Mouse (Mus musculus) thymus, postnatal 10 days (tissue): ENCODE data around the gene Alkbh4.
"Not testable (repeated sequence)": the region's sequence is repeated elsewhere in the genome, so short reads cannot be mapped to it uniquely, and the experiment has no call there.

Experiments used
- DNase-seq, 2 experiments: peaks; one replicate each; pipeline ENCODE4 v3.0.0; 2021; ENCODE audit warnings: low spot score in 2 of 2

The Alkbh4 gene

DNA sequence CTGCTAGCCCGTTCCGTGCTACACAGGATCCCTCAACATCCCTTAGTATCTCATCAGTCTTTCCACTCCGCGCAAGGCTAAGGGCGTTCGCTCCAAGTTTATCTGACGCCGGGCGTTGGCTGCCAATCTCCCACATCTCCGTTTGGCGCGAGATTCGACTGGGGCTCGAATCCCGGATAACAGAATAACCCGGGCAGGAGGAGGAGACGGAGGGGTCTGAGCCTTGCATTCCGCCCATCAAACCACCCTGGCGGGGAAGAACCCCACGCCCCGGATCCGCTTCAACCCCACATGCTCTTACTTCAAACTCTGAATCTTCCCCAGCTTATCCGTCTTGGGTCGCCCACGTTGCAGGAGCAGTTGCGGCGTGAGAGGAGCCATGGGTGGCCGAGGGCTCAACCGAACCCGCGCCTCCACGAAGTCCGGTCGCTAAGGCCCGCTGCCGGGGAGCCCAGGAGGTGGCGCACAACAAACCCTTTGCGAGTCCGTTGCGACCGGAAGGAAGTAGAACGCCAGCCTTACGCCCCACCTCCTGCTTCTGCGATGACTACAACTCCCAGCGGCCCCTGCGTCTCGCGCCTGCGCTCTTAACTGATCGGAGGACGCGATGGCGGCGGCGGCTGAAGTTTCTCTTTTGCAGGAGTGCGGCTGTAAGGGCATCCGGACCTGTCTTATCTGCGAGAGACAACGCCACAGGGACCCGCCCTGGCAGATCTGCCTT is at the start of gene Alkbh4, which contains the start of gene Lrwd1:
Gene Alkbh4 (plus strand): TSS at position 576 of the 721 bp plus-strand sequence.
Gene Lrwd1 (minus strand): TSS at position 504 of the 721 bp plus-strand sequence.
- DNase-seq = peak; percentile 96

DNA sequence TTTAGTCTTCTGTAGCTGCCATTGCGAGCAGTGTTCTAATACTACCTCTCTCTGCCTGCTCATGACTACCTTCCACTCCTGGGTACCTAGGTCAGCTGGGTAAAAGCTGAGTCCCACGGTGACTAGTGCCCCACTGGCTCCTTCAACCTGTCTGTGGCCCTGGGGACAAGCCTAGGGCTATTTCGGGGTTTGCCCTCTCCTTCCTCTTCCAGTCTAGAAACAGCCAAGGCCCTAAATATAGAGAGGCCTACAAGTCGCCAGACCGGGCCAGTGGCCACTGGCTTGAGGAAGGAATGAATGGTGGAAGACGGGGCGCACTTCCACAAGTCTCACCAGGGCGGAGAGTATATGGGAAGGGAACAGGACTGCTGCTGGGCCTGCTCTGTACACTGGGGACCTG is 49.7 kb upstream of the Alkbh4 start:
- no peak for DNase-seq

DNA sequence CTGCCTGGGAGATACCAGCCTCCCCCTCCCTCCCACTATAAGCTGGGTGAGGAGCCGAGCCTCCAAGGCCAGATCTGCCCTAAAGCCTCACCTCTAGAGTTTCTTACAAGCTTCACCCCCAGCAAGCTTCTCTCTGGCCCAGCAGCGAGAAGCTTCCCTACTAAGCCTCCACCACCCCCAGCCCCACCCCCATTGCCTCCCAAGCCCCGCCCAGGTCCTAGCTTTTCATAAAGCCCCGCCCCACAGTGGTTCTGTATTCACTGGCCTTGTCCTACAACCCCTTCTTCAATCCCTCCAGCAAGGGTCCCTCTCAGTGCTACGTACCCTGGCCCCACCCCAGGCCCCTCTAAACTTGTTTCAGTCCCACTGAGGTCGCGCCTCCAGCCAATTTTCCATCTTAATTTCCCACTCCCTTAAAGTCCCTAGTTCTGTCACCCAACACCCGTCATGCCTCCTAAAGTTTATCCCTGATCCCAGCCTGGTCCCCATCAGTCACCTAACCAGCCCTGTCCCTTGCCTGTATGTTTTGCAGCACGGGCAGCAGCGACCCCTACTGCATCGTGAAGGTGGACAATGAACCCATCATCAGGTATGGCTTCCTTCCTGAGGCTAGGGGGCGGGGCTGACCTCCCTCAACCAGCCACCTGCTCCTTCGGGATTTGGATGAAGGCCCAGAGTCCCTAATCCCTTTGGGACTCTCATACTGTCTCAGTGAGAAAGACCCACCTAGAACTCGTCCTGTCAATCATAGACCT is 46.9 kb upstream of the Alkbh4 start:
- no peak for DNase-seq

DNA sequence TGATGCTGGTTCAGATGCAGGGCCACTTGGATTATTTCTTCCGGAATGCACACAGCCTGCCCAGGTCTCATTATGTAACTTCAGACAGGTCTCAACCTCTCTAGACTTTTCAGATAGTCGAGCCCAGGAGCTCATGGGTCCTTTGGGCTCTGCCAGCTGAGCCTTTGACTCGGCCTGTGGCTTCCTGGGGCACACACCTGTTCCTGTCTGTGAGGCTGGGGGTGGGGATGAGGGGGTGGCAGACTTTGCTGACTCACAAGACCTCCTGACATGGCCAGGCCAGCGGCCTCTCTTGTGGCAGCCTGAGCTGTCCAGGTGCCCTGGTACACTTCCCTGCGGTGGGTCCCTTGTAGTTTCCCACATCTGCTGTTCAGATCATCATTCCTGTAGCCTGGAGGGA is 44.0 kb upstream of the Alkbh4 start:
- DNase-seq = peak; percentile 59 to 63

DNA sequence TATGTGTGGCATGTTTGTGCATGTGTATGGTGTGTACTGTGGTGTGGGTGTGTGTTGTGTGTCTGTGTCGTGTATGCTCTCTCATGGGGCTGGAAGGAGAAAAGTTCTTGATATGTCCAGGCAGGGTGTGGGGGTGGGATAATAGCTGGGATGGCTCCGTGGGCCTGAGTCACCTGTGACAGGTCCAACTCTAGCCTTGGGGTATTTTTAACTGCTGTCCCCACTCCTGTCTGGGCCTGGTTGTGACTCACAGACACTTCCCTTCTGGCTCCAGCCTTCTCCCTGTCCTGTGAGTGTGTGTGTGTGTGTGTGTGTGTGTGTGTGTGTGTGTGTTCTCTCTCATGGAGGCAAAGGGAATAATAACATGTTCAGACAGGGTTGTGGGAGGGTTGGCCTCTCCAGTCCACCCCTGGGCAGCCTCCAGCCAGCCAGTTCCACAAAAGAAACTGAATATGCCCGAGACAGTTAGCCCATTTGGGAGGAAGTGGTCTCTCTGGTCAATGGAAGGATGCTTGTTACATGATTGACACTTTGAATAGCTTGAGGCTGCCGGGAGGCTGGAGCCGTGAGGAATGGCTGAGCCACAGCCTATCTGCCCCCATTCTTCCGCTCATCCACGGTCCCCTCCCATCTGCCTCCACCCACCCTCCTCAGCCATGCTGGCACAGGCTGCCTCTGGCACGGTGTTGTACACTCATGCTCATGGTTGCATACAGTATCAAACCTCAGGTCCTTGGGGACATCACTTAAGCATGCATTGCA is 41.5 kb upstream of the Alkbh4 start:
- DNase-seq = no peak

DNA sequence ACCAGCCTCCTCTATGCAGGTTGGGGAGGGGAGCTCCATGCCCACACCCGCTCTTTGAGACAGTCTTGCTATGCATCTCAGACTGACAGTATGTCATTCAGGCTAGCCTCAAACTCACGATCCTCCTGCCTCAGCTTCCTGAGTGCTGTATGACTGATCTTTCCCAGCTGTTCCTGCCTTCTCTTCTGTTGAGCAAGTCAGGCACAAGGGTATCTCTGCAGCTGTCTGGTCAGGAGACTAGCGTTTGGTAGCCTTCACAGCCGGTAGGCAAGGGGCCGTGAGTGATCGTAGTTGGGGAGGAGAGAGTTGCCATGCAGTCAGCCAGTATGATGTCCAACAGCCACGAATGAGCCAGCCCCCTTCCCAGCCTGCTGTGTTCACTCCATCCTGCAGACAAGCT is 40.9 kb upstream of the Alkbh4 start:
- DNase-seq = no peak

DNA sequence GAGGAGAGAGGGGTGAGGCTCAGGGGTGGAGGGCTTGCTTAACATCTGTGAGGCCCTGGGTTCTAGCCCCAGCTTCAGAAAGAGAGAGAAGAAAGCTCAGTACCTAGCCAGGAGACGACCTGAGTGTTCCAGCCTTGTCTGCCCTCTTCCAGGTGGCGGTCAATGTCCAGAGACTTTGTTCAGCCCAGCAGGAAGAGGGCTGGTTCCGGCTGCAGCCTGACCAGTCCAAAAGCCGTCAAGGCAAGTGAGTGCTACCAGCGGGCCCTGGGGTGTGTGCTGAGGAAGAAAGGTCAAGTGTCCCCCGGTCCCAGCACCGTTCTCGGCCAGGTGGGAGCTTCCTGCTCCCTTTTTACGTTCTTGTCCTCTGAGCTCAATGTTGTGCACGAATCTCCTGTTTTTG is 37.4 kb upstream of the Alkbh4 start:
- DNase-seq = no peak

DNA sequence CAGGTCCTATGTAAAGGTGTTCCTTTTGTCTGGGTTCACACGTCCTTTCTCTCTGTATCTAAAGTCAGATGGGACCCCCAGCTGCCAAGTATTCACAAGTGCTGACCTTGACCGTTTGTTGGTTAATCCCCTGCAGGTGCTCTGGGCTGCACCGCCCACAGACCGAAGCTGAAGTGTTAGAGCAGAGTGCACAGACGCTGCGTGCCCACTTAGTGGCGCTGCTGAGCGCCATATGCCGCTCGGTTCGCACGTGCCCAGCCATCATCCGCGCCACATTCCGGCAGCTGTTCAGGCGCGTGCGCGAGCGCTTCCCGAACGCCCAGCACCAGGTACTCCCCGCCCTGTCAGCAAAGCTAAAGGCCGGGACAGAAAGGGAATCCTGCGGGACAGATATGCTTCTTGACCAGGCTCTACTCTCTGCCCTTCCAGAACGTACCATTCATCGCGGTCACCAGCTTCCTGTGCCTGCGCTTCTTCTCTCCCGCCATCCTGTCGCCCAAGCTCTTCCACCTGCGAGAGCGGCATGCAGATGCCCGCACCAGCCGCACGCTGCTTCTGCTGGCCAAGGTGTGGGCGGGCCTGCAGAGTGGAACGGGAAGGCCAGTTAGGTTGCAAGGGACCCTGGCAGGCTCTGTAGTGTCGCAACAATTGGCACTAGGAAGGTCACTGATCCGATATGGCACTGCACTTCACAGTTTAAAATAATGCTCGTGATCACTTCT is 33.7 kb upstream of the Alkbh4 start:
- peak; percentile 60 to 79 for DNase-seq

DNA sequence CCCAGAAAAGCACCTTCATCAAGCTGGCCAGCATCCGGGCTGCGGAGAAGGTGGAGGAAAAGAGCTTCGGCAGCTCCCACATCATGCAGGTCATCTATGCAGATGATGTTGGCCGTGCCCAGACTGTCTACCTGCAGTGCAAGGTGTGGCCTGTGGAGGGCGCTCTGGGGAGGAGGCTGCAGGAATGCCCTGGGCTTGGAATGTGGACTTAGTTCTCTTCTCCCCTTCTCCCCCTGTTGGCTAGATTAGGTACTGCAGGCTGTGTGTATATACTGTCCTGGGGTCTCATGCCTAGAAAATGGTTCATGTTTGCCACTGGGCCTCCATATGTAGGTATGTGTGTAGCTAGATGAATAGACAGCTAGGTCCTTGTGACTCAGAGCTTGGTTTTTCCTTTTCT is 31.4 kb upstream of the Alkbh4 start:
- peak in 1 of 2 experiments; percentile 41 for DNase-seq

DNA sequence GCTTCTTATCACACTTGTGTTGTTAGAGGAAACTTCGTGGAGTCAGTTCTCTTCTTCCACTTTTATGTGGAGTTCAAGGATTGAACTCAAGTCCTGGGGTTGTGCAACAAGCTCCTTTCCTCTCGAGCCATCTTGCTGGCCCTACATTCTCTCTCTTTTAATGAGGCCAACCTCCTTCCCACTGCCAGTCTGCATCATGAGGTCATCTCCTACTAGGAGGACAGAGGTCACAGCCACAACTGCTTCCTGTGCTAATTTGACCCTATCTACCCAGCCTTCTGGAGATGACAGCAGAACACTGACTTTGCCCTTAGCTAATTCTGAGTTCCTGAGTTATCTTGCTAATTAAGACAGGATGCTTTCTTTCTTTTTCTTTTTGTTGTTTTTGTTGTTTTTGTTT is 27.5 kb upstream of the Alkbh4 start:
- DNase-seq = no peak

DNA sequence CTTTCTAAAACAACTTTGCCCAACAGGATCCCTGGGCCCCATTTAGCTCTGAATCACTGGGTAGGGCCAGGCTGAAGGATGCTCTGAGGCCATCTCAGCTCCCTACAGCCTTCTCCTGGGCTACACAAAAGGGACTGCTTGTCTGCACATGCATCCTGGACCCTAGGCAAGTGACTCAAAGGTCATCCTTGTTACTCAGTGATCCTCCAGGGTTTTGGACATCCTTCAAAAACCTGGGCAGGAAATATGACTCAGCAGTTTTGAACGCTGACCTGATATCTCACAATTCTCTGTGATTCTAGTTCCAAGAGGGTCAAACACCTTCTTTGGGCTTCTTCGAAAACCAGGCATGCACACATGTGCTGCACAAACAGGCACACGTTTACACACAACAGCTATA is 26.9 kb upstream of the Alkbh4 start:
- no peak for DNase-seq

DNA sequence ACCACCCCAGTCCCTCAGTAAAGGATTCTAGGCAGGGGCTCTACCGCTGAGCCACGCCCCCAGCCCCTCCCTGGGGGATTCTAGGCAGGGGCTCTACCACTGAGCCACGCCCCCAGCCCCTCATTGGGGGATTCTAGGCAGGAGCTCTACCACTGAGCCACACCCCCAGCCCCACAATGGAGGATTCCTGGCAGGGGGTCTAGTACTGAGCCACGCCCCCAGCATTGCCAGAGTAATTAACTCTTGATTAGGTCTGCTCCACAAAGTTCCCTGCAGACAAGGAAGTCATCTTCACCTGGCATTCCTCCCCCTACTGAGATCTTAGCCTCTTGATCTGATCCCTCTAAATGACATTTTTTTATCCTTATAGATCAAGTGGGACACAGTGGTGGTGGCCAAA is 22.4 kb upstream of the Alkbh4 start:
- DNase-seq = not testable (repeated sequence)

DNA sequence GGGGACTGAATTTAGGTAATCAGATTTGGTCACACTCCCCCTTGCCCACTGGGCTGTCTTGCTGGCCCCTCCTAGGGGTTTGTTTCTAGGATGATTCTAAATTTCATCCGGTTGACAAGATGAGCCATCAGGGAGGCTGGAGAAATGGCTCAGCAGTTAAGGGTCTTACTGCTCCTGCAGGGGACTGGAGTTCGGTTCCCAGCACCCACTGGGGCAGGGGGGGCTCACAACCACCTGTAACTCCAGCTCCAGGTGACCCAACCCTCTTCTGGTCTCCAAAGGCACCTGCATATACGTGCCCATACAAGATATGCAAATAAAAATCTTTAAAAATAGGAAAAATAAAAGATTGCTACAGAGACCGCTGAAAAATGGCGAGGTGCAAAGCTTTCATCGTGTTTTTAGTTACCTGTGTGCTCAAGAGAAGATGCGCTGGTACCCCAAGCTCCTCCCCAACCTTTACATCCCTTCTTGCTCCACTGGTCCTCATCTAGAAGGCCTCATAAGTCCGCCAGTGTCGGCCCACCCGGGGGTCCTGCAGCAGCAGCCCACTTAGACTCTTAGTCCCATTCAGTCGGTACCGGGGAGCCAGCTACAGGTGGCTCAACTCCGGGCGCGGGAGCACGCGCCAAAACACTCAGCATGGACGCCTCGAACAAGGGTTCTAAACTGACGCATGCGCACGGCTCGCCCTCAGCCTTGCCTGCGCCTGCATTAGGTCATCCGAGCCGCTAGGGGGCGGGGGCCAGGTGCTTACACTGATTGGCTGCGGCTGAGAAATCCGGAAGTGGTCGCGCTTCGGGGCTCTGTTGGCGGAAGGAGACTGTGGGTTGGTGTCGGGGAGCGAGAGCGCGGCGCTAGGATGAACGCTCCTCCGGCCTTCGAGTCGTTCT is 19.8 kb upstream of the Alkbh4 start, which contains the start of gene Polr2j:
Gene Polr2j (plus strand): TSS at position 741 of the 893 bp plus-strand sequence.
- DNase-seq = peak; percentile 91 to 98

DNA sequence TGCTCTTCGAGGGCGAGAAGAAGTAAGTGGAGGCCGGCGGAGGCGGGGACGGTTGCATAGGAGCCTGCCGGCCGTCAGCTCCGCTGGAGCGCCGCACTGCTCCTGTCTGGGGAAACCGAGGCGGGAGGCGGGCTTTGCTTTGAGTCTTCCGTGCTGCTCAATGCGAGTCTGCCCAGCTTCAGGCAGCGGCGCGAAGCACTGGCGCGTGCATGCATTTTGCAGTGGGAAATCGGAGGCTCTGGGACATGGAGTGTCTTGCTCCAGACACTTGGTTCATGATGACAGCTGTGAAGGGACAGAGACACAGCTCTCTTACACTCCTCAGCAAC is 19.2 kb upstream of the Alkbh4 start:
- DNase-seq = no peak

DNA sequence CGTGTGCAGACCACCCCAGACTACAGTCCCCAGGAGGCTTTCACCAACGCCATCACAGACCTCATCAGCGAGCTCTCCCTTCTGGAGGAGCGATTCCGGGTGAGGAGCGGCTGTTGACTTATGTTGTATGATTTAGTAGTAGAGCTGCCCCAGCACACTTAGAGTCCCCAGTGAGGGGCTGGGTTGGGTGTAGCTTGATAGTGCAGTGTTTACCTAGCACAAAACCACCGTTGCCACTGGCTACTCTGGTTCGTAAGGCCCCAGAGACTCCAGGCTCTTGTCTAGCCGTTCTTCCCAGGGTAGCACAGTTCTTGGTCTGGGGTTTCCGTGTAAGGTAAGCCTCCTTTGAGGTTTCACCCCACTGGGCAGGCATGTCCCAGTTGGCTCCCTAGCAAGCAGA is 13.8 kb upstream of the Alkbh4 start:
- no peak for DNase-seq

DNA sequence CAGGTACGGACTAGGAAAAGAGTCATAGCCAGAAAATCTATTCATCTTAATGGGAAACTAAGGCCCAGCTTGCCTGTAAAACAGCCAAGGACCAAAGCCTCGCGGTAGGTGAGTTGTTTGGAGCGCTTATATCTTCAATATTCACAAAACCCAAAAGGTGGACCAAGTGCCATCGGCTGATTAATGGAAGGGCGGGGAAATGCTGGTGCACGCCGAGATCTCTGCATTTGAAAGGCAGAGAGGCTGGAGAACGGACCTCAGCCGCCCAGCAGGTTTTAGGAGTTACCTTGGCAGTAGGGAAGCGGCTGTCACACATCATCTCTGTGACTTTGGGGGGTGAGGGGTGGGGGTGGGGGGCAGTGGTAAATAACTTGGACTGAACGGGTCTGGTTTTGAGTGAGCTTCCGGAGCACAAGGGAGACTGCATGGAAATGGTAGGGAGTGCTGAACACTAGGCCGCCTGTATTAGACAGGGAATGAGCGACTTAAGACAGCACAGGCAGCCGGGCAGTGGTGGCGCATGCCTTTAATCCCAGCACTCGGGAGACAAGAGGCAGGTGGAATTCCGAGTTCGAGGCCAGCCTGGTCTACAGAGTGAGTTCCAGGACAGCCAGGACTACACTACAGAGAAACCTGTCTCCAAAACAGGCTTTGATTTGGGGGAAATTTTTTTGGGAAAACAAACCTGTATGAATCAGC is 495 bp downstream of the Alkbh4 start:
- DNase-seq = no peak

DNA sequence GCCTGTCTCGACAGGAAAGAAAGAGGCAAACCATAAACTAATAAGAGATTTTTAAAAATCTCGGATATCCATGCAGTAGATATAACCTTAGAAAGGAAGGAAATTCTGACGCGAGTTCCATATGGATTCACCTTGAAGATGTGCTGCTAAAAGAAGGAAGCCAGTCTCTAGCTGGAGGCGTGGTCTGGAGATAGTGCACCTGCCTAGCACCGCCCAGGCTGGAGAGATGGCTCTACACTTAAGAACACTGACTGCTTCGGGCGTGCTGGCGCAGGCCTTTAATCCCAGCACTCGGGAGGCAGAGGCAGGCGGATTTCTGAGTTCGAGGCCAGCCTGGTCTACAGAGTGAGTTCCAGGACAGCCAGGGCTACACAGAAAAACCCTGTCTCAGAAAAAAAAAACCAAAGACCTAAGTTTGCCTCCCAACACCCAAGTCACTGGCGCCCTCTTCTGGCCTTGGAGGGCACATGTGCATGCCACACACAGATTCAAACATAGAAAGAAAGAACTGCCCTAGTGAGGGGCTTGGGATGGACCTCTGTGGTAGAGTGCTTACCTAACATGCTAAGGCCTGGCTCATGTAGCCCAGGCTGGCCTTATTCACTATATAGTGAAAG is 1.8 kb downstream of the Alkbh4 start:
- peak; percentile 55 to 71 for DNase-seq

DNA sequence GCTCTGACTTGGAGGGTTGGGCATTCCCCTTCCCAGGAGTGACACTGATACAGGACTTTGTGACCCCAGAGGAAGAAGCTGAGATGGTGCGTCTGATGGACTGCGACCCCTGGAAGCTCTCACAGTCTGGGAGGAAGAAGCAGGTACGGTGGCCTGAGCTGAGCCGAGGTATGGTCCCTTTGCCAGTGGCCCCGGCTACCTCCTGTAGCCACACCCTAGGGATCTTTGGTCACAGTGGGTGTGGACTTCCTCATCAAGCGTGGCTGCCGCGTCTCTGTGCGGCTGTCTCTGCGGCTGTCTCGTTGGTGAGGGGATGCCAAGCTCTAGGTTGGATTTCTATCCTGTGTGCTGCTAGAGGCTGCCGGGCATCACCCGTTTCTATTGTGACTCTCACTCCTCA is 3.4 kb downstream of the Alkbh4 start:
- no peak for DNase-seq

DNA sequence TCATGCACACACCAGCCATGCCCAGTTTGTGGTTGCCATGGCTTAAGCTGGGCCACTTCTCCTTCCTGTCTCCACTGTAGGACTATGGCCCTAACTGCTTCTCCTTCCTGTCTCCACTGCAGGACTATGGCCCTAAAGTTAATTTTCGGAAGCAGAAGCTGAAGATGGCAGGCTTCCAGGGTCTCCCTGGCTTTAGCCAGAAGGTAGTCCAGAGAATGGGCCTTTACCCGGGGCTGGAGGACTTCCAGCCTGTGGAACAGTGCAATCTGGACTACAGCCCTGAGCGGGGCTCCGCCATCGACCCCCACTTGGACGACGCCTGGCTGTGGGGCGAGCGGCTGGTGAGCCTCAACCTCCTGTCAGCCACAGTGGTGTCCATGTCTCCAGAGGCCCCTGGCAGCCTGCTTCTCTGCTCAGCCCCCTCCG is 4.1 kb downstream of the Alkbh4 start:
- no peak for DNase-seq

DNA sequence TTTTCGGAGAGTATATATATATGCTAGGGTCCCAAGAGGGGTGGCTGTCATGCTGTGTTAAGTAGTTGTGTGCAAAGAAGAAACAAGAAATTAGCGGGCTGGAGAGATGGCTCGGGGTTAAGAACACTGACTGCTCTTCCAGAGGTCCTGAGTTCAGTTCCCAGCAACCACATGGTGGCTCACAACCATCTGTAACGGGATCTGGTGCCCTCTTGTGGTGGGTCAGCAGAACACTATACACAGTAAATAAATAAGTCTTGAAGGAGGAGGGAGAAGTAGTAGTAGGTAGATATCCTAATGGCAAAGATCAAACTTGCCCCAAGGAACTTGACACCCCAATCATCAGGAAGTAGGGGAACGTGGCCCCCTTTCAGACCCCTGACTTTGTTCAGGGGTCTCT is 6.8 kb downstream of the Alkbh4 start:
- DNase-seq = no peak
